Mouse (Mus musculus) embryo, embryonic 11.5 days (tissue): ENCODE data around the gene Iqsec2.

ENCODE experiments used
- DNase-seq: peaks from one replicate; pipeline ENCODE4 v3.0.0-alpha.2; 2012; ENCODE audit warnings: low read depth, low spot score

Iqsec2 gene

GRCm38 (mm10) chrX:152143941-152144741, at the start of gene Iqsec2:
Iqsec2 (plus strand) TSS chrX:152144268.
- no peak for DNase-seq

- DNase-seq = no peak
Observed at GRCm38 (mm10) chrX:152097572-152097971, 46.5 kb upstream of the Iqsec2 start.

DNA sequence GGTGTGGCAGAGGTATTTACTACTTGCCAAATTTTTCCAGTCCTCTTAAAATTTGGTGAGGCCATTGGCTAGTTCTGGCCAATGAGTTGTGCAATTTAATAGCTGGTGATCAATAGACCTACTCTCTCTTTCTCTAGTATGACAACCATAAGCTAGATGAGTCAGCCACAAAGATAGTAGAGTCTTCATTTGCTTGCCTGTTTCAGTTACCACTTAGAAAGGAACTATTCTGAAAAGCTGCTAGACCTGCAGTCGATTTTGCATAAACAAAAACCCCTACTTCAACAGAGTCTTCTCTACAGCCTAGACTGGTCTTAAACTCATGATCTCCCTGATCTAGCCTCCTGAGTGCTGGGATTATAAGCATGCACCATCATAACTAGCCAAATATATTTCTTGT, 22.4 kb upstream of the Iqsec2 start:
- DNase-seq = no peak

DNA sequence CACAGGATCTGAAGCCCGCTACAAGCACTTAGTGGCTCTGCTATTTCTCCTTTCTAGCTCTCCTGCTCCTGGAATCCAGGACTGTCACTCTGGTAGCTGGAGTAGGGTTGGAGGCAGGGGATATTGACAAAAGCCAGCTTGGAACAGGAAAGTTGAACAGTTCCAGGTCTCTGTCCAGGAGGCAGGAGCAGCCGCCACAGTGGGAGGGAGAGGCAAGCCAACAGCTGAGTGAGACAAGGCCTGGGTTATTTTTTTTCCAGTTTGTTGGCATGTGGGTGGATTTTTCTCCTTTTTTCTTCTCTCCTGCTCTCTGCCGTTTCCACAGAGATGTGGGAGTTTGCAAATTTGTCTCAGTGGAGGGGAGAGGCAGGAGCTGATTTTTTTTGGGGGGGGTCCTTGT, 13.3 kb upstream of the Iqsec2 start:
- DNase-seq = no peak

DNA sequence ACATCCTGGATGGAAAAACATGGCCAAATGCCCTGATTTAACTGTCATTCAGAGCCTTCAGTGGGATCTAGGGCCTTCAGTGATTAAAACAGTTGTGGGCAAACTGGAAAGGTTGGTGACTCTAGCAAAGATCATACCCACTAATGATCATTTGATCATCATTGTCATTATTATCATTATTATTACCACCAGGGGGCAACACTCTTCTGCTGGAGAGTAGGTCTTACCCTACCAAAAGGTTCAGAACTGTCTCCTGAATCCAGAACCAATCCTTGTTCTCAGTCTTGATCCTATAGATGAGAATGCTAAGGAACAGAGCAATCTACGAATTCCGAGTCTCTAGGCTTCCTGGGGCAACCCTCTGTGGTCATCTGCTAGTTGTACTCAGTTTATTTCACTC, 12.0 kb upstream of the Iqsec2 start:
- DNase-seq = no peak

GRCm38 (mm10) chrX:152135195-152135594, 8.9 kb upstream of the Iqsec2 start:
- DNase-seq = no peak

- DNase-seq = no peak
Observed at GRCm38 (mm10) chrX:152144742-152145214, 710 bp downstream of the Iqsec2 start.

- no peak for DNase-seq
Observed at GRCm38 (mm10) chrX:152146150-152146549, 2.1 kb downstream of the Iqsec2 start.

DNA sequence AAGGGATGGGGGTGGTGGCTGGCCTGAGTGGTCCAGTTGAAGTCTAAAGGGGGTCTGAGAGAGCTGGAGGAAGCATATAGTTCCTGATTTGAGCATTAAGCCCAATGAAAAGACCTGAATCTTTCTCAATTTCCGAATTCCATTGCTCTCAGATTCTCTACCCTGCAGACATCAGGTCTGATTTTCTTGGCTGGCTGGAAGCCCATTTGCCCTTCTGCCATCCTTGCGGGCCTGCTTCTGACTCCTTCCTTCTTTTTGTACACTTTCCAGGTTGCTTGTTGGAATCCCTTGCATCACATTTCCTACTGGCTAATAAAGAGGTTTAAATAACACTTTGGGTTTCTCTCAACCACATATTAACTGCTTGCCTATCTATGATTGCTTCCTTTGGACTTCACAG, 2.6 kb downstream of the Iqsec2 start:
- no peak for DNase-seq

DNA sequence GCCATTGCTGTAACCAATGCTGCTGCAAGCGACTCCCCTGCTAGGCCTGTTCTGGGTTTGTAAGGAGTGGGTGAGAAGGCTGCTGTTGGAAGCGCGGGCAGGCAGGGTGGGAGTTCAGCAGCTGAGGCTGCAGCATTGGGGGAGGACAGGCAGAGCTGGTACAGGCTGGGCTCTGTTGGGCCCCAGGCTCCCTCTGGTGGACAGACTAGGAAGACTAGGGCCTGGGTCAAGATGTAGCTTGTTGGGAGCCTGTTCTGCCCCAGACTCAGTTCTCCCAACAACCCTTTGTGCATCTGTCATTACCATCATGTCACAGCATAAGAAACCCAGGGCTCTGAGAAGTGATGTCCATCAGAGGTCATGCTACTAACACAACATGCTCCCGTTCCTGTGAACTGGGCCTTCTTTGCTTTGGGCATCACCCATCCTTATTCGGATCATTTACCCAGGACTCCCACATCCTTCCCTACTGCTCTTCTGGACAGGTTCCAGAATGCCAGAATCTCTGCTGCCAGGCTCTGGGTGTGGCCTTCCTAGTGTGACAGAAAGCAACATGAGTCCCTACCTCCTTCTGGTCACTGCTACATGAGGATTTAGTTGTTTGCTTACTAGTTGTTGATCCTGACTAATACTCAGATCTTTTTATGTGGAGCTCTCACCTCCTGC, 3.5 kb downstream of the Iqsec2 start:
- peak; percentile 32 for DNase-seq

DNA sequence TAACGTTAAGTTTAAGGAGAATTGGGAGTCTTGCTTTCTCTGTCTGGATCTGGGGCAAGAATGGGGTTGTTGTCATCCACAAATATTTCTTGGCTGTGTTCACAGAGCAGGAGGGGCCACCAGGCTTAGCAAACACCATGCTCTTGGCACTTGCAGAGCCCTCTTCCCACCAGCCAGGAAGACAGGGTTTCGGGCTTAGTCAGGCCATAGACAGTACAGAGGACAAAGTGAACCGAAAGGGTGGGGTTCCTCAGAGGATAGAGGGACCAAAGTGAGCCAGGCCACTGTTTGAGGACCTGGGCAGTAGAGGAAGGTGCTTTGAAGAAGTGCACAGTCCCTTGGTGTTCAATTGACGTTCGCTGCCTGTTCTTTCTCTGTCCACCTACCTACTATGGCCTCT, 4.6 kb downstream of the Iqsec2 start:
- DNase-seq = no peak

- peak; percentile 31 for DNase-seq
Observed at GRCm38 (mm10) chrX:152151709-152152108, 7.6 kb downstream of the Iqsec2 start.

GRCm38 (mm10) chrX:152158294-152158693, 14.2 kb downstream of the Iqsec2 start:
- DNase-seq = no peak

- DNase-seq = no peak
Observed at GRCm38 (mm10) chrX:152161404-152161803, 17.3 kb downstream of the Iqsec2 start.

- DNase-seq = no peak
Observed at GRCm38 (mm10) chrX:152164061-152164460, 20.0 kb downstream of the Iqsec2 start.

- no peak for DNase-seq
Observed at GRCm38 (mm10) chrX:152166161-152166560, 22.1 kb downstream of the Iqsec2 start.

GRCm38 (mm10) chrX:152168521-152168920, 24.5 kb downstream of the Iqsec2 start:
- DNase-seq = no peak

DNA sequence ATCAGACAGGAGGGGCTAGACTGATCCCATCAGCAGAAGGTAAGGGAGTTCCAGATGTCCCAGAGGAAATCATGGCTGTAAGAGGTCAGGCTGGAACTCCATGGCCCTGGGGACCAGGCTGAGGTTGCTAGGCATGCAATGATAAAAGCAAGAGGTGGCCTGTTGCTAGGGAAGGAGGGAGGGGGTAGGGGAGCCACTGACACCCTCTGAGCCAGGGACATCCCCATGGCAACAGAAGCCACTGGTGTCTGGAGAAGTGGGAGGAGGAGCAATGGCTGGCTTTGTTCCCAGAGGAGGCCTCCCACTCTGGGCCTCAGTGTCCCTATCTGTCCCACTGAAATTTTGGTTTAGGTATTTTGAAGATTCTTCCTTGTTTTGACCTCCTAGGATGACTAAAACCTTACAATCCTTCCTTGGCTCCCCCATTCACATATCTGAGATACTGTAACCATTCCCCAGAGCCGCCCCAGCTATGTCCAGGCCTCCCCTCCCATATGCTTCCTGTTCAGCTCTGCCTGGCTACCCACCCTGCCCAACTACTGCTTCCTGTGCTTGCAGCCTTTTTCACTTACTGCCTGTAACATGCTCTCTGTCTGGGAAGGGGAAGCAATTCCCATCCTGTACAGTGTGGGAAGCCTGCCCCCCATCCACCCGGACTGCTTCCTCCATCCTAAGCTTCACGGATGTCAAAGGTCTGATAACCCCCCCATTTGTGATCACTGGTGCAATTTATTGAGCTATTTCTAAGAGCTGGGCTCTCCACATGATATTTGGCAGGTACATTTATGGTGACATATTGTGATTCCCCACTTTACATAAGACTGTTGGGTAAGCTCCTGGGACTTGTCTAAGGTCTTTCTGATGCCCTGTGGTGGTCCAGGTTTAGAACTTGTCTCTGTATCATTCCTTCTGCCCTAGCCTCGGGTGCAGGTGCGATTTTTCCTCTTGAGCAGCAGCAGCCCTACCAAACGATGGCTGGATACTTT, 27.3 kb downstream of the Iqsec2 start:
- no peak for DNase-seq

DNA sequence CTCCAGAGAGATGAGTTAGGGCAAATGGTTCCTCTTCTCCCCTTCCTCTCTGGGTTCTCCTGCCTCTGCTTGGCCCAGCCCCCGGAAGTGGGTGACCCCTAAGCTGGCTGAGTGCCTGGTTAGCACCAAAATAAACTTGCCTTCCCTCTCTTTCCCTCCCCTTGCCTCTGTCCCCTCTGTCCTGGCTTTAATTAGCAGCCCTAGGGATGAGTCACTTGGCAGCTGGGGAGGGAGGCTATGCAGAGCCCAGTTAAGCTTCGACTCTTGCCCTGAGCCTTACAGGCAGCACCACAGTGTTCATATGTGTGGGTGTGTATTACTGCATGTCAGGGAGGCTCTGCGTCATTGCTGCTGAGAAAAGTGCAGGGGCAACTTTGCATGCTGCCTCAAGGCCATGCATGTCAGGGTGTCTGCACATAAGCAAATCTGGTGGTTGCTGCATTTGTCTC, 28.4 kb downstream of the Iqsec2 start:
- no peak for DNase-seq

DNA sequence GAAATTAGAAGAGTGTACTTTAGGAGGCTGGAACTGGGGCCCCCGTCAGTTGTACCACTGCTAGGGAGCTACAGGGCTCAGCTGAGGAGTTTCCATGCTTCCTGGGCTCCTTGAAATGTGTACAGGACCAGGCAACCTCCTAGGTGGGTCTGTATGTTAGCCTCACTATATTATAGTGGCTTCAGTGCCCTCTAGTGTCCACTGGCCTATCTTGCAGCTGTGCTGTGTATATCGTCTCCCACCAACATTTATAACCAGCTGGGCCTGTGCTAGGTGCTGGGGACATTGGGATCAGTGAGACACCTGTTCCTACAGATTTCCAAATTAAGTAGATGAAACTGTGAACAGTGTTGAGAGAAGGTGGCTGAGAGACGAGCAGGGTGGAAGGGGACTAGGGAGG, 31.2 kb downstream of the Iqsec2 start:
- DNase-seq = no peak

DNA sequence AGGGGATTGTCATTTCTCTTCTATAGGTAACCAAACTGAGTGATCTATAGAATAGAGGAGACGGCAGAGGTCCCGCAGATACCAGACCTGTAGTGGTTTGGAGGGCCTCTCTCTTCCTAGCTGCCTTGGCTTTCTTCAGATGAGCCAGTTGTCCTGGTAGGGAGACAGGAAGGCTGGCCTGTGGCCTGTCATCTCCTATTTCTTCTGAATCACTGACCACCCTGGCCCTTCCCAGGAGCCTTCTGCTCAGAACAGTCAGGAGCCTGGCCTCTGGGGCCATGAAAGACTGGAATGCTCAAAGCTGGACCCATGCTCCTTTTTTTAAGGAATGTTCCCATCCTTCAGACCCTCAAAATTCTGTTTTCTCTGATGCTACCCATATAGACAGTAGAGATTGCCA, 33.8 kb downstream of the Iqsec2 start:
- no peak for DNase-seq
